Mouse (Mus musculus) frontal cortex, postnatal 10 days (tissue): ENCODE results near the gene Mpzl1.
A peak's percentile ranks its signal among the peaks of the same experiment; 100 is the strongest.

Source experiments
- DNase-seq, 2 experiments: peaks; one replicate each; pipeline ENCODE4 v3.0.0; 2022; ENCODE audit warnings: low spot score in 2 of 2, mixed read lengths in 1 of 2

Mpzl1 gene

DNA sequence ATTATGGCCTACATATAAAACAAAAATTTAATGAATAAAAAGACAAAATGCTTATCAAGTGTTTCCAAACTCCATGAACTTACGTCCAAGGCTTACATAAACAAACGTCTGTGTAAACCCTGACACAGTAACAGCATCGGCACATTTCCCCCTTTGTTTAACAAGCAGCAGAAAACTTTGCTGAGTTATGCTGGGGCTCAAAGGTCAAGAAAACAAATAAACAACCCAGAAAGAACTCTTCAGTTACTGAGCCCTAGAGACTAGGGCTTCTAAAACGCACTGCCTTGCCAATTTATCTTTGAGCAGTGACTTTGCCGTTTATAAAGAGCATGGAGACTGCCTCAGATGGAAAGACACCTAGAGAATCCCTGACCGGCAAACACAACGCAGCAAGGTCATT is 17.7 kb downstream of the Mpzl1 start:
- no peak for DNase-seq

DNA sequence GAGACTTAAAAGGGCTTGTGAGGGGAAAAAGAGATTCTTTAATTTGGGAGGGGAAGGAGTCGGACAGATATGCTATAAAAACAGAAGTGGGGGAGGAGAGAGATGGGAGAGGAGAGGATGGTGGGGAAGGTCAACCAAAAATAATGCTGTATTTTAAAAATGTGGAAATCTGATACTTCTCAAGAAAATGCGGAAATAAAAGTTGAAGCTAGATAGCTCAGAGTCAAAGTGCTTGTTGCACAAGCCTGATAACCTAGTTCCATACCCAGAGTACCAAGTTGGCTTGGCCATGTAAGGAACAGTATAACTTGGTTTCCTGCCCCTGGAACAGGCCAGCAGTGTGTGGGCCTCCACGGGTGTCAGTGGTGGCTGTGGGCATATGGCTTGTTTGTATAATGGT is 19.5 kb downstream of the Mpzl1 start:
- DNase-seq = no peak

DNA sequence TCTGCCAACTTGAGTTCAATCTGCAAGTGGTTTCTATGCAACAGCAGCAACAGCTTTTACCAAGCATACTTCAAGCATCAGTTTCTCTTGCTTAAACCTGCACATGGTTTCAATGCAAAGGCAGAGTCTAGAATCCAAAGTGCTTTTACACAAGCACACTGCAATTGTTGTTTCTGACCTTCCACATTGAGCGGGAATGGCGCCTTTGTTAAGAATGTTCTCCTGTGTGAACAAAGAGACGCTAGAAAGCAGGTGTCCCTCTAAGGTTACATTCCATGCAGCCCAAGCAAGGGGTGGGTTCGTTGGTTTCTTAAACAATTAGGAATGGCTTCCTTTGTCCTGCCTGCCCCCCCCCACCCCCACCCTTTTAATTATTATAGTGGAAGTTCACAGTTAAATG is 20.4 kb downstream of the Mpzl1 start:
- DNase-seq = no peak

DNA sequence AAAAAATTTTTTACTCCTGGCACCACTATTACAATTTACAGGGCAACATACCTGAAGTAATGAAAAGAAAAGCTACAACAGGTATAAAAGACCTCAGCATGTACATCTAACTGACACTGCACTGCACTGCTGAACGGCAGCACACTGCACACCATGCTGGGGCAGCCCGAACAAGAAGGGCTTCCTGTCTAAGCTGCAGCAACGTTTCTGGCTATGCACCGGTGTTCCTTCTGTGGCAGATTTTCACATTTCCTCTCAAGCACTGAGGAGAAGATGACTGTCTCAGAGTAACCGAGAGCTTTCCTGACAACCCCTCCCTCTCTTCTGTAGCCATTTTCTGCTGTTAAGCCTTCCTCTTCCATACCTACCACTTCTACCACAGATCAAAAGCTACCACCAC is 21.6 kb downstream of the Mpzl1 start:
- no peak for DNase-seq

DNA sequence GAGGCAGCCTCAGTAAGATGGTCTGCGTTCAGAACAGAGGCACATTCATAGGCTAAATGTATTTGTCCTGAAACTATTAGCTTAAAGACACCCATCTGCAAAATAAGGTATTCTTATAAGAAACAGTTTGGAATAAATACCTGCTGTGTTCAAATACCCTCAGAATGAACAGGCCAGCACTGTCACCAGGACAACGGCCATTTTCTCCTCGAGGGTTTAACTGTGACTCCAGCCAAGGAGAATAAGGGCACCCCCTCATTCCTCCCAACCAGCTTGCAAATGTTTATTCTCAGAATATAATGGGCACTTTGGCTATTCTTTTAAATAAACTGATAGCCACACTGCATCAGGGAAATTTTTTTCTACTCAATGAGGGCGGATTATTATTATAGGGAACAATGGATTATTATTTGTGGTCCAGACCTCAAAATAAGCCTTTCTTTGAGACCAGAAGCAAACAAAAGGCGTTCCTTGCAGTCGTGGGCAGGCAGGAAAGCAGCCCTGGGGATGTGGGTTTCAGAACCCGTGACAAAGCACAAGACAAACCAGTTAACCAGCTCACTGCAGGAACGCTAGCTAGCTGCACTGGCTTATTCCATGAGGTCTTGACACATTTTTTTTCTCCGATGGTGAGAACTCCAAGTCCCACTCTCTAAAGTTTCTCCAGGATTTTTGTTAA is 23.9 kb downstream of the Mpzl1 start:
- DNase-seq = no peak

DNA sequence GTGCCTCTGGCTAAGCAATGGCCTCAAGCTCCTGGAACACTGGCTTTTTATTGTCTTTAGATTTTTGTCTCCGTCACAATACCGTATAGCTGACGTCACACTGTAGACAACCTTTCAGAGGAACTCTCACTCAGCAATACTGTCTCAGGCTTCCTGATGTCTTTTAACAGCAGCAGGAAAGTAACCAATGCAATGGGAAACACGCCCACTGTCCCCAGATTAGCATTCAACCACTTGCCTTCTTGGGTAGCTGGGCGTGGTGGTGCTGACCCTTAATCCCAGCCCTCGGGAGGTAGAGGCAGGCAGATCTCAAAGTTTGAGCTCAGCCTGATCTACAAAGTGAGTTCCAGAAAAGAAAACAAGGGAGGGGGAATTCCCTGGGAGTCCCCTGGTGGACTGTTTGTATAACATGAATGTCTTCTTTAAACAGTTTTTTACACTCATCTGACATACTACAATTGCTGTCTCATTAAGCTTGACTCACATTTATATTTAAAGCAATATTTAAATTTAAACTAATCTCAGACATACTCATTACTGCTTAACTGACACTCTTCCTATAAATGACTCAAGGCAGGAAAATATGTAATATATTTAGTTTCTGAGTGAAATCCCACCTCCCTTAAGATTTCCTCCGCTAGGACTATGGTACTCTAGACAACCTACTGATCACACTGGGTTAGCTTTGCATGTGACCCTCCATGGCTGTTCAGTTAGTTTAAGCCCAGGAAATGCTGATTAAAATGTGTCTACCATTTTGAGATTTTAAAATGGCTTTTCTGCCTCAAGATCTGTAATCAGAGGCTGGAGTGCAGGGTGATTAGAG is 24.6 kb downstream of the Mpzl1 start:
- no peak for DNase-seq

DNA sequence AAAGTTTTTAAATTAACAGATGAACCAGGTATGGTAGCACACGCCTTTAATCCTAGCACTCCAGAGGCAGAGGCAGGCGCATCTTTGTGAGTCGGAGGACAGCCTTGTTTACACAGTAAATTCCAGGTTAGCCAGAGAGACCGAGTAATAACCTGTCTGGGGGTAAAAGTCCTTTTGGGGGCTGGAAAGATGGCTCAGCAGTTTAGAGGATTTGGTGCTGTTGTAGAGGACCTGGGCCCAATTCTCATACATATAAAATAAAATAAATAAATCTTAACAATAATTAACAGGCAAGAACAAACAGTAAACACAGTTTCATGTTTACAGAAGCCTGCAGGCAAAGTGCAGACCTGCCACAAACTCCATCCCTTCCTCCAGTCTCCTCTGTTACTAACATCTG is 25.4 kb downstream of the Mpzl1 start:
- DNase-seq = no peak

DNA sequence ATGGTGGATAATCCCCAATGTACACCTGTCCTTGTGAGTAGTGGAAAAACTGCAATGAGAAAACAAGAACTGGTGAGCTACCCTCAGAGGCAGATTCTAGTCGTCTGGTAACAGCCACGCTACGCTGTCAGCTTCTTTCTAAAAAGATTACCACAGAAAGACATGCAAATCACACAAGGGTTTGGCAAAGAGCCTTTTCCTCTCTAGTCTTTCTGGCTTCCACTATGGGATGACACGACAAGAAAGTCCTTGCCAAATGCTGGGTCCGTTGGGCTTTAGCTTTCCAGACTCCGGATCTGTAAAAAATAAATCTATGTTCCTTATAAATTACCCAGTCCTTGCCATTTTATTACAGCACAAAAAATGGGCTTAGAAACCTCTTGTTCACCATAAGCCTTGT is 28.6 kb downstream of the Mpzl1 start:
- no peak for DNase-seq

DNA sequence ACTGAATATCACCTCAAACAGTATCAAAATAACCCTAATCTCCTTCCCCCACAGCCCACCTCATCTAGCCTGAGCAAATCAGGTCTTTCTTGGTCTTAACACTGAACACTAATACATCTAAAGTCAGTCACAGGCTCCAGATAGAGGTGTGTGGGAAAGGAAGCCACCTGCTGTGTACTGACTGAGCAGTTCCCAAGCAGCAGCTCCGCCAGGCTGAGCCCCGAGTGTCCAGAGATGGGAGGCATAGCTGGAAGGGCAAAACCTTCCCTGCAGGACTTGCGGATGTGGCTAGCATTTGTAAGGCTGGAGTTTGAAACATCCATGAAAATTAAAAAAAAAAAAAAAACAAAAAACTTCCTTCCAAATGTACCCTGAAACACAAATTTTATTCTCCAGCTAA is 29.2 kb downstream of the Mpzl1 start:
- DNase-seq = no peak

DNA sequence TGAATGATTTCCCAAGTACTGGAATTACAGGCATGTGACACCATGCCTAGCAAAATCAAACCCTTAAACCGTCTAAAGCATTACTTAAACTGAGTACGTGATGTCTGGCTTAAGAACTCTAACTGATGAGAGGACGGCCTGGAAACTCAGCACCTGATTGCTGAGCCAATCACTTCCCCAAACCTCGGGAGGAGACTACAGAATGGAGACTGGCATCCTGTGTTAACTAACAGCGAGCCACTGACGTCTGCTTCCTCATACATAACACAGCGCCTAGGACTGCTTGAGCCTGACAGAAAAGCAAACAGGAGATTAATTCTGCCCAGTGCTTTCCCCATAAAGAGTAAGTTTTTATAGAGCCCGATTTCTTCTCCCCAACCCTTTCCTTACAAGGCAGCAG is 30.1 kb downstream of the Mpzl1 start:
- DNase-seq = no peak

DNA sequence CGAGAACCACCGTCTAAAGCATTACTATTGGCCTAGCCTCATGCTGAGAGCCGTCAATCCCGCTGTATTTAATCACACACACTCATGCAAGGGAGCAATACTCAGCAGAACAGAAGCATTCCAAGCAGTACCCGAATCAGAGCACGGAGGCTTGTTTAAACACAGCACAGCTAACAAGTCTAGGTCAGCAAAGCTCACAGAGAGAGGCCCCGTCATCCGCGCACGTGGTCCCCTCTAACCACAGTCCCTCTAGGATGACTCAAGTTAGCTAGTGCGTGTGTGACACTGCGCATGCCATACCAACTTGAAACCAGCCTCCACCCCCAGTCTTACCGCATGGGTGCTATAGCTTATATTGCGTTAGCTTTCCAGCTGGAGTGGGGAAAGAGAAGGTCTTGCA is 31.1 kb downstream of the Mpzl1 start:
- DNase-seq = no peak

DNA sequence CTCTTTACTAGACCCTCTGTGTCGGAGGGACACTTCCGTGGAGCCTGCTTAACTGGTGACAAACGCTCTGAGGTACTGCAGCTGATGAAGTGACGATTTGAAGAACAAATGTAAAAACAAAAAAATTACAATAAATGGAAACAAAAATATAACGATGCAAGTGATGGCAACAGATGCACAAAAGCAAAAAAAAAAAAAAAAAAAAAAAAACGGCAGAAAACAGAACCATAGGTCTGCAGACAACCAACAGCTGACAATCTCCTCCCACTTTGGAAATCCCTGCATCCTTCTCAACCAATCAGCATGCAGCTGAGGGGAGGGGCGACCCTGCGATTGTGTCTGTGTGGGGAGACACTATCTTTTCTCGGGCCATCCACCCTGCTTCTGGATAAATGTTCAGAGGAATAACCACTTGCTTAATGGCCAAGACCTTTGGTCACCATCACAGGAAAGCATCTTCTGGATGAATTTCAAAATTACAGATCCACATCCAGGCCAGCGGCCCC is 32.5 kb downstream of the Mpzl1 start:
- no peak for DNase-seq

DNA sequence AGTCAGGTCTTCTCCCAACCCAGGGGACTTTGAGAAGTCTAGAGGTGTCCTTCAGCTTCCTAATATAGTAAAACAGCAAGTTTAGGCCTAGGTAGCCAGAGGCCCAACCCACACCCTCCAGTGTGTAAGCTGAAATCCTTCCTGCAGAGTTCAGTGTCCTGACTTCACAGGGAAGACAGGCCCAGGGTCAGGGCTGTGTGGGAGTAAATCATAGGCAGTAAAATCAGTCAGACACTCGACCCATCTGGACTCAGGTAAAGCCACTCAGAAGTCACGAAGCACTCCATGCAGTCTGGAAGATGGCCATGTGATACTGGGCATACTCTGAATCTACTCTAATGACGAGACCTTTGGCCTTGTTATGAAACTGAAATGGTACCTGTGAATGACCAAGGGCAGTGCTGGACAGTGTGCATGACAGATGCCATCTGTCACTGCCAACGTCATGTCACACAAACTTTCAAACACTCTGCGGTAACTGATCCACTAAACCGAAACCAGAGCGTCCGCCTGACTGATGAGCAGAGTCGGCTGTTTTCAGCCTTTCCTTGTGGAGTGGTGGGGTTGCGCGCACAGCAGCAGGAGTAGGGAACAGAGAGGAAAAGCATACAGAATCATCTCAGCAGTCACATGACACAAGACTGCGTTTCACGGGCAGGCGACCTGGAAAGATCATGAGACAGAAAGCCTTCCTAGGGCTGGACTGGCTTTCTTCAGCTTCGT is 39.5 kb downstream of the Mpzl1 start:
- DNase-seq = no peak

DNA sequence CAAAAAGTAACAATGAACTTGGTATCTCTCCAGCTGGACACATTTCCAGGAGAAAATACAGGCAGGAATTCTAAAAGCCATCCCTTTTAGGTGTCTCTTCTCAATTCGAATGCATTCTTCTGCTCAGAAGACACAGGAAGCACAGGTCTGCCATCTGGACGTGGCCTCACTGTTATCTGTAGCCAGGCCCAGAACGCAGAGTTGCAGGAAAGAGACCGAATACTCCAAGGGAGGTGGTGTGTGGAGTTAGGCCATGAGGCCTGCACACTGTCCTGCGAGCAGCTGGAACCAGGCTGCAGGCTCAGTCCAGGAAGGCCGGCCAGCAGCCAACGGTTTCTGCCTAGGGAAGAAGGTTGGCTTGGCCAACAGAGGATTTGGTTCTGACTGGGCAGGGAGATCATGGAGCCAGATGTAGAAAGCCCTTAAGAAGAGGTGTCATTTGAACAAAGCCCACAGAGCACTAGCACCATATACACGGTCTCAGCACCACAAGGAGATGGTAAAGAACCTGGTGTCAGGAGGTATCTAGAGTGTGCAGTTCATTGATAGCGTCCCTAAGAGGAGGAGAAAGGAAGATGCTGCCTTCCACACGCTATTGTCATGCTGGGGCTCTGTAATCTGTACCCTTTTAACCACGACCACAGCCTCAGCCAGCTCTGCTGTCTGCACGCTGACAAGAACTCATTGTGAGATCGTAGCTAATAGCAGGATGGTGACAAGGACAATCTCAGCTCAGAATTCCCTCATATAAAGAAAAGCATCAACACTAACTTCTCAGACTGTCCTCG is 41.8 kb downstream of the Mpzl1 start:
- no peak for DNase-seq

DNA sequence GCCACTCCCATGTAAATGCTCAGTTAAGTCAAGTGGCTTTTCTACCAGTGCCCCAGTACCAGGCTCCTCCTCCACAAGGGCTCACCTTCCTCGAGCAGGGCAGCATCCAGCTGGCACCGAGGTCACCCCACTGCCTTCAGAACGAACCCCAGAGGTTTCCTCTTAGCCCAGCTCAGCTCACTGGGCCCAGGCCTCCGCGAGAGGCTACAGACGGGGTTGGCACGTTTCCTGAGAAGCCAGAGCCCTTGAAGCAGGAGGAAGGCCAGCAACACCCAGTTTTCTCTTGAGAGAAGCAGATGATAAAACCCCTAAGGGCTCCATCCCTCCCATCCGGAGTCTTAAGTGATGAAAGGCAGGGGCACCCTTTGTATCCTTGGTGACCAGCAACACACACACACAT is 43.6 kb downstream of the Mpzl1 start:
- no peak for DNase-seq

DNA sequence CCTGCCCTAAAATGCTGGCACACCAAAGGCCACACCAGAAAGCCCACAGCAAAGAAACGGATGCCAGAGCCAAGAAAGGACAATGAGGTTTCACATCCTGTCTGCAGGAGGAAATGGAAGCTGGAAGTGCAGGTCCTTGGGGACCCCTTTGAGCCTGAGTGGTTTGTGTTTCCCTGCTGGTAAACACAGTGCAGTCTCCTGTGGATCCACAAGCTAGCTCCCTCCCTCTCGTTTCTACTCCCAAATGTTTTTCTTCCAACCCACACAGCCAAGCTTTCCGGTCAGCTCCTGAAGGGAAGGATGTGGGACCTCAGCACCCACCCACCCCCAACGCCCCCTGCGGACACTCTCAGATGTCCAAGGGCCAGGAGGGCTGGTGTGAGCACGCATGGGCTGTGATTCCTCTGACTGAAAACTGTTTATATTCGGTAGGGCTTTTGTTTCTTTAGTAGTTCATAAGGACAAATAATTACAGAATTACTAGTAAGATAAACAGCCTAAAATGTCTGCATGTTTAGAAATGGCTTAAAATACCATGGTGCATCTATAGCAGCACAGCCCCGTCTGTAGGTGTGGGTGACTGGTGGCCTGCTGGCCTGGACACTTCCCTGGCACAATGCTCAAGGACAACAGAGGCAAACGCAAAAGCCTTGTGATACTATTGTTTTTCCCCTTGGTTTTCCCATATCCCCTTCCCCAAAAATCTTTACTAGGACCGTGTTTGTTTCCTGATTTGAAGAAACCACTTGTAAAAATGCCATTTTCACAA is 44.9 kb downstream of the Mpzl1 start:
- DNase-seq = peak in 1 of 2 experiments; percentile 17

DNA sequence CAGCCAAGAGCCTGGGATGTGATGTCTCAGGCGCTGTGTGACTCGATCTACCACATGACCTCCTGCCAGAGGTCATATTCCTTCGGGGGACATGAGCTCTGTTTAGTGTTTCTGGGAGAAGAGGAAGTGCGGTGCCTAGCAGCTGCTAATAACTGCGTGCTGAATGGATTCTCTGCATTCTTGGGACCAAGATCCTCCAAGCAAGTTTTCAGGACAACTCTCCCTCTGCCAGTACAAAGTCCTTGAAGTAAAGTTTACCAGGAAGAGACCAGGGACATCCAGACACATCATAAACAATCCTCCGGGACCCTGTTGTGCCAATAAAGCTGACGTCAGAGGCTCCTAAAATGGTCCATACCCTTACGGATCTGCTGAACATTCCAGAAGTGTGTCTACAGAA is 46.5 kb downstream of the Mpzl1 start:
- no peak for DNase-seq

DNA sequence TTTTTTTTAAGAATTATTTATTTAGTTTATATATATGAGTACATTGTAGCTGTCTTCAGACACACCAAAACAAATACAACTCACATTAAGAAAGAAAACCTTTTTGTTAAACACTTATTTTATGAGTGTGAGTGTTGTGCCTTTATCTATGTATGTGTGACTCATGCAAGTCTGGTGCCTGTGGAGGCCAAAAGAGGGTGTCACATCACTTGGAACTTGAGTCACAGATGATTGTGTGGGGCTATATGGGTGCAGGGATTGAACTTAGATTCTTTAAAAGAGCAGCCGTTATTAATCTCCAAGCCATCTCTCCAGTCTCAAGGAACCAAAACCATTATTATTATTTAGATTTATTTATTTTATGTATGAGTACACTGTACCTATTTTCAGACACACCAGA is 48.0 kb downstream of the Mpzl1 start:
- no peak for DNase-seq

DNA sequence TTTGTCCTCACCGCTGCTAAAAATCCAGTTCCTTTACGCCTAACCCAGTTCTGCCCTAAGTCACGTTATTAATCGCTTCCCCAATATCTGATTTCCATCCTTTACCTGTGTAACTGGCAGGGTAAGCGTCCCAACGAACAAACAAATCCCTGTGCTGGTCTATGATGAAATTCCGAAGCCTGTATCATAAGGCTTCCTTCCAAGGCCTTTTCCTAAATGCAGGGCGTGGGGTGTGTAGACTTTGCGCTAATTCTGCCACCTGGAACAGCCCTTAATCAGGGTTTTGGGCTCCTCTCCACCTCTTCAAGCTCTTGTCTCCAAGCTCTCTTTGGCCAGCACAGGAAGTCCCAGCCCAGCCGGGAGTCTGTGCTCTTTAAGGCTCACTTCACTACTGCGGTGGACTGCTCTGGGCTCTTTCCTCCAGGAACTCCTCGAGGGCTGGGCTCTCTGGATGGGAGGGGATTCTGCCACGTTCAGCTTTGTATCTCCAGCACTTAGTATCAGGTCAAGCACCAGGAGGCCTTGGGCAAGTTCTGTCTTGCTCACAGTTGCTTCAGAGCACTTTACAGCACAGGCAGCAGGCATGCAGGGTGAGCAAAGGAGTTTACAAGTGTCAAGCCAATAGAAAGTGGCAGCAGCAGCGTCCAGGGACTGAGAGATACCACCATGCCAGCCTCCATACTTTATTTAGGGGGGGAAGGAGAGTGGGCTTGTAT is 48.8 kb downstream of the Mpzl1 start:
- no peak for DNase-seq

DNA sequence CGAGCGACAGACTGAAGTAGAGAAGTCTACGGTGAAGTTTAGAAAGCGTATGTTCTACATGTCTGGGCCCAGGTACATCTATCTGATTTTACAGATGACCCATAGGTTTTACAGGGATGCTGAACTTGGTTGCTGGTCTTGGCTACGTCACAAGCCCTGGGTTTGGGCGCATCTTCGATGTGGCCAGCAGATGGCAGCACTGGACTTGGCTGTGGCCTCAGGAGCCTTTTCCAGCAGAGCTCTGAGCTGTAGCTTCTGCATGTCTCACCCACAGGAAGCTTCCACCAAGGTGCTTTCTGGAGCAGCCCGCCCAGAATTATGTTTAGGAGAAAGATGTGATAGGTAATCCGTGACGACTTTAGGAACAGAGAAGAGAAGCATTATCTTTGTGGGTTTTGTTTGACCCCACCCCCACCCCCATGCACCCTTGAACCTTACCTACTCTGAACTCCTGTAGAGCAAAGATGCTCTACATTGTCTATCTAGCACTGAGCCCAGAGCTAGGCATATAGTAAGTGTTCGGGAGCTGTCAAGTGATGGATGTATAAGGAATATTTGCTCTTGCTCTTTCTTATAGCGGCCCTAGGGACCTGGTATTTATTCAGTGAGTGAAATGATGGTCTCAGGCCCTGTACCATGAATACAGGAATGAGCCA is 50.7 kb downstream of the Mpzl1 start:
- DNase-seq = peak; percentile 74 to 86
